Mouse (Mus musculus): Measurements from ENCODE around the gene Naa16. TPM values are rescaled to one million over a fixed set of nuclear protein-coding genes. Genes with fewer than 3 reads are reported as not detected.

The Naa16 gene
- polyA plus RNA-seq, 1 experiment from 2014 or later, result 48.5 TPM

GRCm38 (mm10) chr14:79290683-79291425, 99.7 kb downstream of the Naa16 start:
- 0 out of 2 replicates have a peak overlapping the region, but pooled peaks have one; percentile 3 for H3K9ac ChIP-seq (ENCODE audit: low read length)
- H3K27ac ChIP-seq (ENCODE audit: low read depth, low read length), result peak overlapping the region; percentile 37; the same call in 1 of the 2 replicates
- H3K4me3 ChIP-seq (ENCODE audit: low read depth, low read length), result no peak overlapping the region
- H3K27me3 ChIP-seq (ENCODE audit: control insufficient read depth, insufficient read depth, low read length), result no peaks in the 10 kb centered on the region
- DNase-seq (ENCODE audit: low spot score) (peak; percentile 59), ATAC-seq (replicated peaks; ENCODE audit: low FRiP score) (peak; percentile 77; the same call in 1 of the 2 replicates)
- no peak overlapping the region for H3K4me2 ChIP-seq (ENCODE audit: low read depth, low read length, severe bottlenecking)
- no peaks in the 10 kb centered on the region for H3K9me3 ChIP-seq (ENCODE audit: control insufficient read depth, low read length)
- 14% methylated on average over 15 of the region's 15 CpGs for WGBS
- peaks cover 27% of the 10 kb centered on the region for H3K4me1 ChIP-seq (replicated peaks; ENCODE audit: control insufficient read depth, insufficient read depth, low read length)
- H3K36me3 ChIP-seq (ENCODE audit: control insufficient read depth, insufficient read depth, low read length), result no peaks in the 10 kb centered on the region; the same call in 1 of the 2 replicates

GRCm38 (mm10) chr14:79289909-79290308, 100.7 kb downstream of the Naa16 start:
- Histone ChIP-seq H3K27me3 (ENCODE audit: control insufficient read depth, insufficient read depth, low read length) (no peaks in the 10 kb centered on the region), H3K4me3 (ENCODE audit: low read depth, low read length) (no peak overlapping the region), H3K27ac (ENCODE audit: low read depth, low read length) (no peak overlapping the region), H3K9ac (ENCODE audit: low read length) (no peak overlapping the region), H3K4me2 (ENCODE audit: low read depth, low read length, severe bottlenecking) (no peak overlapping the region), H3K36me3 (ENCODE audit: control insufficient read depth, insufficient read depth, low read length) (no peaks in the 10 kb centered on the region; the same call in 1 of the 2 replicates), H3K9me3 (ENCODE audit: control insufficient read depth, low read length) (no peaks in the 10 kb centered on the region), H3K4me1 (replicated peaks; ENCODE audit: control insufficient read depth, insufficient read depth, low read length) (peaks cover 24% of the 10 kb centered on the region)
- DNase-seq (ENCODE audit: low spot score) (no peak), ATAC-seq (replicated peaks; ENCODE audit: low FRiP score) (no peak; the same call in 1 of the 2 replicates)
- WGBS, result 39% methylated on average over 9 of the region's 9 CpGs

- H3K9me3 ChIP-seq (ENCODE audit: control insufficient read depth, low read length), result no peaks in the 10 kb centered on the region
- H3K9ac ChIP-seq (ENCODE audit: low read length), result no peak overlapping the region
- H3K27ac ChIP-seq (ENCODE audit: low read depth, low read length), result no peak overlapping the region
- peaks cover 22% of the 10 kb centered on the region for H3K4me1 ChIP-seq (replicated peaks; ENCODE audit: control insufficient read depth, insufficient read depth, low read length)
- DNase-seq (ENCODE audit: low spot score) (no peak), ATAC-seq (replicated peaks; ENCODE audit: low FRiP score) (no peak)
- no peaks in the 10 kb centered on the region; the same call in 1 of the 2 replicates for H3K36me3 ChIP-seq (ENCODE audit: control insufficient read depth, insufficient read depth, low read length)
- no peaks in the 10 kb centered on the region for H3K27me3 ChIP-seq (ENCODE audit: control insufficient read depth, insufficient read depth, low read length)
- 76% methylated on average over 3 of the region's 3 CpGs for WGBS
- no peak overlapping the region for H3K4me3 ChIP-seq (ENCODE audit: low read depth, low read length)
- no peak overlapping the region for H3K4me2 ChIP-seq (ENCODE audit: low read depth, low read length, severe bottlenecking)
Measured at GRCm38 (mm10) chr14:79288280-79288679, 102.3 kb downstream of the Naa16 start.

GRCm38 (mm10) chr14:79287251-79287863, 103.2 kb downstream of the Naa16 start:
- no peaks in the 10 kb centered on the region for H3K9me3 ChIP-seq (ENCODE audit: control insufficient read depth, low read length)
- no peak overlapping the region for H3K9ac ChIP-seq (ENCODE audit: low read length)
- no peaks in the 10 kb centered on the region; the same call in 1 of the 2 replicates for H3K36me3 ChIP-seq (ENCODE audit: control insufficient read depth, insufficient read depth, low read length)
- no peak for DNase-seq (ENCODE audit: low spot score)
- peaks cover 18% of the 10 kb centered on the region for H3K4me1 ChIP-seq (replicated peaks; ENCODE audit: control insufficient read depth, insufficient read depth, low read length)
- H3K4me3 ChIP-seq (ENCODE audit: low read depth, low read length), result no peak overlapping the region
- no peak for ATAC-seq (replicated peaks; ENCODE audit: low FRiP score)
- no peak overlapping the region for H3K27ac ChIP-seq (ENCODE audit: low read depth, low read length)
- WGBS, result 93% methylated on average over 7 of the region's 7 CpGs
- no peak overlapping the region for H3K4me2 ChIP-seq (ENCODE audit: low read depth, low read length, severe bottlenecking)
- no peaks in the 10 kb centered on the region for H3K27me3 ChIP-seq (ENCODE audit: control insufficient read depth, insufficient read depth, low read length)

GRCm38 (mm10) chr14:79285549-79285948, 105.0 kb downstream of the Naa16 start:
- ATAC-seq (replicated peaks; ENCODE audit: low FRiP score) (no peak), DNase-seq (ENCODE audit: low spot score) (no peak)
- WGBS, result 95% methylated on average over 5 of the region's 5 CpGs
- Histone ChIP-seq H3K27me3 (ENCODE audit: control insufficient read depth, insufficient read depth, low read length) (no peaks in the 10 kb centered on the region), H3K9ac (ENCODE audit: low read length) (no peak overlapping the region), H3K36me3 (ENCODE audit: control insufficient read depth, insufficient read depth, low read length) (no peaks in the 10 kb centered on the region; the same call in 1 of the 2 replicates), H3K4me3 (ENCODE audit: low read depth, low read length) (no peak overlapping the region), H3K4me2 (ENCODE audit: low read depth, low read length, severe bottlenecking) (no peak overlapping the region), H3K9me3 (ENCODE audit: control insufficient read depth, low read length) (no peaks in the 10 kb centered on the region), H3K27ac (ENCODE audit: low read depth, low read length) (no peak overlapping the region), H3K4me1 (replicated peaks; ENCODE audit: control insufficient read depth, insufficient read depth, low read length) (peaks cover 8% of the 10 kb centered on the region)

- no peak overlapping the region for H3K9ac ChIP-seq (ENCODE audit: low read length)
- 95% methylated on average over 4 of the region's 4 CpGs for WGBS
- H3K4me2 ChIP-seq (ENCODE audit: low read depth, low read length, severe bottlenecking), result no peak overlapping the region
- H3K27me3 ChIP-seq (ENCODE audit: control insufficient read depth, insufficient read depth, low read length), result no peaks in the 10 kb centered on the region
- H3K4me3 ChIP-seq (ENCODE audit: low read depth, low read length), result no peak overlapping the region
- ATAC-seq (replicated peaks; ENCODE audit: low FRiP score) (no peak), DNase-seq (ENCODE audit: low spot score) (no peak)
- H3K4me1 ChIP-seq (replicated peaks; ENCODE audit: control insufficient read depth, insufficient read depth, low read length), result peaks cover 1% of the 10 kb centered on the region; the same call in 1 of the 2 replicates
- H3K9me3 ChIP-seq (ENCODE audit: control insufficient read depth, low read length), result no peaks in the 10 kb centered on the region
- no peak overlapping the region for H3K27ac ChIP-seq (ENCODE audit: low read depth, low read length)
- no peaks in the 10 kb centered on the region; the same call in 1 of the 2 replicates for H3K36me3 ChIP-seq (ENCODE audit: control insufficient read depth, insufficient read depth, low read length)
Measured at GRCm38 (mm10) chr14:79284616-79285015, 106.0 kb downstream of the Naa16 start.

GRCm38 (mm10) chr14:79283952-79284351, 106.6 kb downstream of the Naa16 start:
- no peak overlapping the region for H3K4me3 ChIP-seq (ENCODE audit: low read depth, low read length)
- ATAC-seq (replicated peaks; ENCODE audit: low FRiP score) (no peak), DNase-seq (ENCODE audit: low spot score) (no peak)
- no peaks in the 10 kb centered on the region for H3K9me3 ChIP-seq (ENCODE audit: control insufficient read depth, low read length)
- no peaks in the 10 kb centered on the region for H3K4me1 ChIP-seq (replicated peaks; ENCODE audit: control insufficient read depth, insufficient read depth, low read length)
- no peak overlapping the region for H3K27ac ChIP-seq (ENCODE audit: low read depth, low read length)
- H3K4me2 ChIP-seq (ENCODE audit: low read depth, low read length, severe bottlenecking), result no peak overlapping the region
- WGBS, result 93% methylated on average over 7 of the region's 7 CpGs
- H3K36me3 ChIP-seq (ENCODE audit: control insufficient read depth, insufficient read depth, low read length), result no peaks in the 10 kb centered on the region; the same call in 1 of the 2 replicates
- H3K9ac ChIP-seq (ENCODE audit: low read length), result no peak overlapping the region
- no peaks in the 10 kb centered on the region for H3K27me3 ChIP-seq (ENCODE audit: control insufficient read depth, insufficient read depth, low read length)

- Histone ChIP-seq H3K27ac (ENCODE audit: low read depth, low read length) (no peak overlapping the region), H3K36me3 (ENCODE audit: control insufficient read depth, insufficient read depth, low read length) (no peaks in the 10 kb centered on the region), H3K9me3 (ENCODE audit: control insufficient read depth, low read length) (no peaks in the 10 kb centered on the region), H3K4me1 (replicated peaks; ENCODE audit: control insufficient read depth, insufficient read depth, low read length) (no peaks in the 10 kb centered on the region; the same call in 1 of the 2 replicates), H3K4me2 (ENCODE audit: low read depth, low read length, severe bottlenecking) (no peak overlapping the region), H3K27me3 (ENCODE audit: control insufficient read depth, insufficient read depth, low read length) (no peaks in the 10 kb centered on the region), H3K9ac (ENCODE audit: low read length) (no peak overlapping the region), H3K4me3 (ENCODE audit: low read depth, low read length) (no peak overlapping the region)
- WGBS, result 85% methylated on average over 9 of the region's 9 CpGs
- DNase-seq (ENCODE audit: low spot score) (no peak), ATAC-seq (replicated peaks; ENCODE audit: low FRiP score) (no peak)
Measured at GRCm38 (mm10) chr14:79281894-79282553, 108.6 kb downstream of the Naa16 start.

All from forebrain, embryonic 11.5 days (tissue).